Mouse (Mus musculus): ENCODE measurements around the gene Sbf2.

Gene Sbf2

DNA sequence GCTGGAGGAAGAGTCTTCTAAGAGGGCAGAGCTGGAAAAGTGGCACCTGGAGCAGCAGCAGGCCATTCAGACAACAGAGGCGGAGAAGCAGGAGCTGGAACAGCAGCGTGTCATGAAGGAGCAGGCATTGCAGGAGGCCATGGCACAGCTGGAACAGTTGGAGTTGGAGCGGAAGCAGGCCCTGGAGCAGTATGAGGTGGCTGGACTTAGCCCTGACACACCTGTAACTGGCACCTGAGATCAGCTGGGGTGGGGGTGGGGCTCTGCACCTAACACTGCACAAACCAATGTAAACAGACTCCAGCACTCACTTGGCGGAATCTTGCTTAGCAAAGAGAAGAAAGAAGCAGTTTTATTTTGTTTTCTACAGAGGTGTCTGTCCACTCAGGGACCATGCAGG lies 335.5 kb downstream of the Sbf2 start:
- DNase-seq (ENCODE audit: low spot score in 2 of 2): no peak

DNA sequence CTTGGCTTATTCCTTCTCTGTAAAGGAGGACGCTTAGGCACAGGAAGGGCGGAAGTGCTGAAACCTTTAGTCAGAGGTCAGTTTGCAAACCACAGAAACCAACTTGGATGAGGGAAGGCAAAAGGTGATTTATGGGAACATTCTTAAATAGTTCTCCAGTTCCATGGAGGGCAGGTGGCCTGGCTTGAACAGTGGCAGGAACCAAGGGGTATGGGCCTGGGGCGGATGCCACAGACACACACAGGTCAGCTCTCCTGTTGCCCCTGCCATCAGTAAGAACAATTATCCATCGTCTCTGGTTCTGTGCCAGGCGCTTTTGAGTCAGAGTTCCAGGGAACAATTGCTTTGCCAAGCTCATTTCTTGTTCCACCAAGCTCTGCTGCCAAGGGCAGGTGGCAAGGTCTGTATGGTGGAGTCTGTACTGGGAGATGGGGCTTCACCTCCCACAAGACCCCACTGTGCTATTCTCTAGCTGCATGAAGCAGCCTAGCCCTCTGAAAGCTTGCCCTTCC lies 336.9 kb downstream of the Sbf2 start:
- DNase-seq (ENCODE audit: low spot score in 2 of 2): no peak

DNA sequence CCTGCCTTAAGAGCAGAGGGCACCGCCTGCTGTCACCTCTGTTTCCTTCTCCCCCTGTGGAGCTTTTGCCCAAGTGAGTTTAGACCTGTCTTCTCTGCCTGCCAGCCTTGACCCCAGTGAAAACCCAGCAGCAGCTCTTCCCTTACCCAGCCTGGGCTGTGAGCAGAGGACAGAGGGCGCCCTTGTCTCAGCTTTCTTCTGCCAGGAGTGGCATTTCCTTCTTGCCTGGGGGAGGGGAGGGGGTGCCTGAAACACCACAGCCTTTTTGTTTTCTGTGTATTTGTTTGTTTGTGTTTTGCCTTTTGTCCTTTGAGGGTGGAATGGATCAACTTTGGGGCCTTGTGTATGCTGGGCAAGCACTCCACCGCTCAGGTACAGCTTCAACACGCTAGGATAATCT lies 342.3 kb downstream of the Sbf2 start:
- no peak for DNase-seq (ENCODE audit: low spot score in 2 of 2)

DNA sequence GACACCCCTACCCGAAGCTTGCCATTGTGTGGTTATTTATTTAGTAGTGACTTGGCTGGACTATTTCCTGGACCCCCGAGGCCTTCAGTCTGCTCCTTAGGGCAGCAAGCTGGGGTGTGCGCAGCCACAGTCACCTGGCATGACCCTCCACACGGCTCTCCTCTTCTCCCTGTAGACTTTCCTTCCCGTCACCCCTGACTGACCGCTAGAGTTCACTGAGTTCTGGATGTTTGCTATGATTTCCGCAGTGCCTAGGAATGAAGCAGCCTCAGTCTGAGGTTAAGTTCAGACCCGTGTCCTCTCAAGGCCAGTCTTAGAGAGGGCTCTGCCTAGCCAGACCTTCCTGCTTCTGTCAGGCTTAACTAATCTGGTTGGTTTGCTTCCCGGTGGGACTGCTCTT lies 342.9 kb downstream of the Sbf2 start:
- no peak for DNase-seq (ENCODE audit: low spot score in 2 of 2)

DNA sequence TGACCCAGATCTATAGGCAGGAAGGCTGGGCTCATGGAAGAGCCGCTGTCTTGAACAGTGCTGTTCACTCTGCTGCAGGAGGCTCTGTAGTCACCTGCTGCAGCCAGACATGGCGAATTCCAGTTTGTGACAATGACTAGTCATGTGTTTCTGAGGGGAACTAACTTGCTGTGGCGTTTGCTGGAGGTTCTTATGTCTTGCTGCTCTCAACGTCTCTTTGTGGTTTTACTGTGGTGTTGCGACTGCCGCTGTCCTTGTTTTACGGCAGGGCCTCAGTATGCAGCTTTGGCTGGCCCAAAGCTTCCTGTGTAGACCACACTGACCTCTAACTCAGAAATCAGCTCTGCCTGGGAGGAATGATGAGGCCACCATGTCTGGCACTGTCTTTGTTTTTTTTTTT lies 344.3 kb downstream of the Sbf2 start:
- DNase-seq (ENCODE audit: low spot score in 2 of 2): no peak

DNA sequence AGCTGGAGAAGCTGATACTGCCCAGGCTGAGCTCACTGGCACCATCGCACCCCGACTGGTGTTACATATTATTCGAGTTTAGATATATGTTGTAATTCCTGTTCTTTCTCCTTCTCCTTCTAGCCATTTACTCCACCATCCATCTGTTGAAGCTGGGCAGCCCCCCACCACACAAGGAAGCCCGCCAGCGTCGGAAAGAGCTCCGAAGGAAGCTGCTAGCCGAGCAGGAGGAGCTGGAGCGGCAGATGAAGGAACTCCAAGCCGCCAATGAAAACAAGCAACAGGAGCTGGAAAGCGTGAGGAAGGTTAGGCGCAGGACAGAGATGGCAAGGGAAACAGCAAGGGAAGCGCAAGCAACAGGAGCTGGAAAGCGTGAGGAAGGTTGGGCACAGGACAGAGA lies 344.9 kb downstream of the Sbf2 start:
- DNase-seq (ENCODE audit: low spot score in 2 of 2): no peak

DNA sequence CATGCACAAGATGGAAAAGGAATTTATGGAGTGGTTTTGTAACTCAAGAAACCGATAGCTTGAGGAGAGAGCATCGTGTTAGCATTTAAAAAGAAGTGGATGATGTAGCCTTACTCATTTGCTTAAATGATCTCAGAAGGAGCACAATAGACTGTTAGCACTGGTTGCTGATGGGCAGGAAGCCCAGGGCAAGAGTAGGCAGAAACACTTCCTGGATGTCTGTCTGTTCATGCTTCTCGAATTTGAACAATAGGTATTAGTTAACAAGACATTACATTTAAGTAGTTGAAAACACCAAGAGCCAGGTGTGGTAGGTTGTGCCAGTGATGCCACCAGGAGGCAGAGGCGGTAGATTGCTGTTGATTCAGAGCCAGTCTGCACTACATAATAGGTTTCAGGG lies 346.2 kb downstream of the Sbf2 start:
- no peak for DNase-seq (ENCODE audit: low spot score in 2 of 2)

DNA sequence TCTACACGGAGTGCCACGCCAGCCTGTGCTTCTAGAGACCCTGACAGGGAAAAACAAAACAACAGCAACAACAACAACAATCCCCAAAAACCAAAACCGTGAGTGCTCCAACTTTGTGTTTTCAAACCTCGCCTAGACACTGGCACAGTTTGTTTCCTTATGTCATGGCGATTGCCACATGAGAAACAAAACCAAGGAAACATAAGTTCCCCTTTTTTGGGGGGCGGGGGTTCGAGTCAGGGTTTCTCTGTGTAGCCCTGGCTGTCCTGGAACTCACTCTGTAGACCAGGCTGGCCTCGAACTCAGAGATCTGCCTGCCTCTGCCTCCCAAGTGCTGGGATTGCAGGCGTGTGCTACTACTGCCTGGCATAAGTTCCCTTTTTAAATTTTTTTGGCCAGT lies 346.7 kb downstream of the Sbf2 start:
- no peak for DNase-seq (ENCODE audit: low spot score in 2 of 2)

DNA sequence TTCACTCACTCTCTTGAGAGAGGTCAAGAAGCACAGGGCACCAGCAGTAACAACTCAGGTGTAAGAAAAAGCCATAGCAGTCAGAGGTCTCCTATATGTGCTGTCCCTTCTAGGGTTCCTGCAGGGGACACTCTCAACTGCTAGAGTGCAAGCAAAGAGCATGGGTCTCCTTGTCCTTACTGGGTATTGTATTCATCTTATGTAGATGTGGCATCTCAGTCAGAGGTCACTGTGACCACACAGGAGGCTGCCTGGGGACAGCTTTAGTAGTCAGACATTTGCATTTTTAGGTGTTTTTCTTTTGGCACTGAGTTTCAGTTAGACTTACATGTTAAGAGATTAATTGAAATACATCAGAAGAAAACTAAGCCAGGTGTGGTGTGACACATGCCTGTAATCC lies 347.7 kb downstream of the Sbf2 start:
- DNase-seq (ENCODE audit: low spot score in 2 of 2): no peak

DNA sequence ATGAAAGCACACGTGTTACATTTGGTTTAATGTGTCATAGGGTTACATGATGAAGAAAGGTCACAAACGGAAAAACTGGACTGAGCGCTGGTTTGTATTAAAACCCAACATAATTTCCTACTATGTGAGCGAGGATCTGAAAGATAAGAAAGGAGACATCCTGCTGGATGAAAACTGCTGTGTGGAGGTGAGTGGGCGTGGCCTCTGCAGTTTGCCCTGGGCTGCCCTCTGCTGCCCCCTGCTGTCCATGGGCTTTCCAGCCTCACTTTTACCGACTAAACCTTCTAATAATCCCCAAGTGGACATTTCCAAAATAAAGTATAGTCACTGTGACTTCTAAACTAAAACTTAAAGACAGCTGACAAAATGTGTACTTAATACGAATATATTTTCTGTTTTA lies 348.9 kb downstream of the Sbf2 start:
- peak; percentile 82 to 84 for DNase-seq (ENCODE audit: low spot score in 2 of 2)

DNA sequence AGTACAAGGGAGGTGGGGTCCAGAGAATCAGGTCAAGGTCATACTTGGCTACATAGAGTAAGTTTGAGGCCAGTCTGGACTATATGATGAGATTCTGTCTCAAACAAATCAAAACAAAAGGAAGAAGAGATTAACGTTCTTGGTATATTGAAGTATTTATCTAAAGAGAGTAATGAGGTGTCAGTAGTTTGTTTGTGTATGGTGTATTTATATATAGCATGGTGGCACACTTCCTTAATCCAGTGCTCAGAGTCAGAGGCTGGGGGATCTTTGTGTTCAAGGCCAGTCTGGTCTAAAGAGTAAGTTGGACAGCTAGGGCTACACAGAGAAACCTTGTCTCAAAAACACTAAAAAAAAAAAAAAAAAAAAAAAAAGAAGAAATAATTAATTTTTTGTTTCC lies 351.2 kb downstream of the Sbf2 start:
- DNase-seq (ENCODE audit: low spot score in 2 of 2): no peak

DNA sequence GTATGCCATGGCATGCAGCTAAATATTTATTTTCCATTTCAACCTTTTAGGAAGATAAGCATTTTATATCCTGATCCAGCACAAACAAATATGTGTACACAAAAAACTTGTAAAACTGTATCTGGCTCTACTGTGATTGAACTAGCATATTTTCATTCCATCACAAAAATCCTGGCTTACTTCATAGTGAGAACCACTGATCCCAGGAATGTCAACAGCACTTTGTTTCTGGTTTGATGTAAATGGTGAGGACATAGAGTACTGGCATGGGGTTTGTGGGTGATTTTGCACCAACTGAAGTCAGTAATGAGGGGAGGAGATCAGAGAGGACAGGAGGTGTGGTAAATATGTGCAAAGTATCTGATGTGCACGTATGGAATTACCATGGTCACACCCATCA lies 352.1 kb downstream of the Sbf2 start:
- DNase-seq (ENCODE audit: low spot score in 2 of 2): no peak

DNA sequence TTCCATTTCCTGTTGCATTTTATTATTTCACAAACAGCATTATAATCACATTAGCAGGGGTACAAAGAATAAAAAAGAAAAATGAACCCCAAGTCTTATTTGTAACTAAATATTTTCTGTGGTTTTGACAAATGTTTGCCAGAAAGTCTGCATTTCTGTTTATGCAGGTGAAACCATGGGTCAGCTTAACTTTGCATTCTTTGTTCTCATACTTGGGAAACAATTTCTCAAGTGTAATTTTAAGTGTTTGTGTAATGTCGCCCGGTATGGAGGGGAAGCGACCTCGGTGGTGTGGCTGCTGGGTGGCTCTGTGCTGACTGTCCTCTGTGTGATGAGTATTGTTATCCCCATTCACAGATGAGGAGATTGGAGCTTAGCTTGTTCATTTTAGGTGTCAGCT lies 352.9 kb downstream of the Sbf2 start:
- no peak for DNase-seq (ENCODE audit: low spot score in 2 of 2)

DNA sequence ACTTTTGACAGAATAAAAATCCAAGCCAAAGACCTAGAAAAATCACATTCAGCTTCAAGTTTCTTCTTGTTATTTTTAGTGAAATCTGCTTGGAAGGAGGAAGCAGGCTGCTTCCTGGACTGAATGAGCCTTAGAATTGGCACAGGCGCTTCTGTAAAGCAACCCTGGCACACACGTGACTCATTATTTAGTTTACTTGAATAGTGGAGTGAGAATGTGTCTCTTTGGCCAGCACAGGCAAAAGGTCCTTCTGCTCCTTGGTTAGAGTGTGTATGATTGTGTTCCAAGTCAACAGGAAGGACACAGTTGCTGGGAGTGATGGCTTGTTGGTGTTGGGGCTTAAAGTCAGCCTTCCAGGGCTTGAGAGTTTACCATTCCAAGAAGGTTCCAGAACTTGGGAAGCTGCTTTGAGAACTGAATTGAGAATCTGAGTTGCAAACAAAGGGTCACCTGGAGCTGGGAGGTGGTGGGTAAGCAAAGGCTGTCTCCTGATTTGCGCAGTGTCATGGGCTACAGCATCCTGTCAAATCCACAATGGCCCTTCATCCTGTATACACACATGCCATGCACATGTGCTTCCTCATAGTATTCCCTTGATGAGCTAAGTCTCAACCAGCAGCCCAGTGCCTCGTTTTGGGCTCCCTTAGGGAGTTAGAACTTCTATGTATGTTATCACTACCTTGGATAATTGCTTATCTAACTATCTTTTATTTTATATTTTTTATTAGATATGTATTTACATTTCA lies 354.6 kb downstream of the Sbf2 start:
- DNase-seq (ENCODE audit: low spot score in 2 of 2): peak; percentile 14 to 33

DNA sequence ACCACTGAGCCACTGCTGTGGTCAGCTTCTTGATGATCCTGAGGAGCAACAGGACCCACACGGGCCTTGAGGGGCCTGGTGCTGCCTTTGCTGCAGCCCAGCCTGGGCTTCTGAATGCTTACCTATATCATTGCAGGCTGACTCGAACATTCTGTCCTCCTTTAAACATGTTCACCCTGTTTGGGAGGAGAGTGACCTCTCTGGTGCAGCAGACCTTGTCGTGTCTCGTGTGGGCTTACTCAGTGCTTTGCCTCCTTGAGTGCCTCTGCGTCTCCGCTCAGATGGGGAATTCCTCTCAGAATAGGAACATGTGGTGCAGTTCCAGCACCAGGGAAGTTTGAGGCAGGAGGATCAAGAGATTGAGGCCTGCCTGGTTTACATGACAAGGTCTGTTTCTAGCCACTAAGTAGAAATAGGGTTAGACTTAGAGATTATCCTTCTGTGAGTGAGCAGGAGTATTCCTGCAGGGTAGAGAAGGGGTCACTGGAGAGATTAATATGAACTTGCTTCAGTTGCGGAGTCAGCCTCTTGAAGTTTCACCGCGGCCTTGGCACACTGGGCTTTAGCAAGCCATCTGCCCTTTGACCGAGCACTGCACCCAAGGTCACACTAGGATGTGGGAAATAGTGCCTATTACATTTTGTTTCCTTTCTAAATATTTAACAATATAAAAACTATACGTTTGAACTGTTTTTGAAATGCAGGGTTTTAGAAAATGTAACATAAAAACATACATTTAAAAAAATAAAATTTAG lies 356.3 kb downstream of the Sbf2 start:
- DNase-seq (ENCODE audit: low spot score in 2 of 2): no peak

All from frontal cortex, postnatal 36 days (tissue).